Mouse (Mus musculus): Measurements from ENCODE around the gene Sag.

The Sag gene

DNA sequence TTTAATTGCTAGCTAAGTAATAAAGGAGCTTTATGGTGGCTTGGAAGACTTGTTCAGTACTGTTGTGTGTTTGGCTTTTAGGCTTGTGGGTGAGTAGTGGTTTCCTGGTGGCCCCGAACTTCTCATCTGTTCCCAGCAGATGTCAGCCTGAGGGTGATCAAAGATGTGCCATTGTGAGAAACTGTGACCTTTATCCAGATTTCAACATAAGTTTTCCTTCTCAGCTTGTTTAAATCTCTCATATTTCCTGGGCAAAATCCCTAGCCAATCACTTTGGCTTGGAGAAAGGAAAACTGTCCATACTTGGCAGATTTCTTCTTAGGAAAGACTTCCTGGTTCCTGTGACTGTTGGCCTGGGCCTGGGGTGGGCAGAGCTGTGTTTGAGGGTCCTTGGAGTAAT is 87.5 kb downstream of the Sag start:
- in situ Hi-C loops (cut with MboI; ENCODE audit: low sequenced_read_pairs): no loop called here

DNA sequence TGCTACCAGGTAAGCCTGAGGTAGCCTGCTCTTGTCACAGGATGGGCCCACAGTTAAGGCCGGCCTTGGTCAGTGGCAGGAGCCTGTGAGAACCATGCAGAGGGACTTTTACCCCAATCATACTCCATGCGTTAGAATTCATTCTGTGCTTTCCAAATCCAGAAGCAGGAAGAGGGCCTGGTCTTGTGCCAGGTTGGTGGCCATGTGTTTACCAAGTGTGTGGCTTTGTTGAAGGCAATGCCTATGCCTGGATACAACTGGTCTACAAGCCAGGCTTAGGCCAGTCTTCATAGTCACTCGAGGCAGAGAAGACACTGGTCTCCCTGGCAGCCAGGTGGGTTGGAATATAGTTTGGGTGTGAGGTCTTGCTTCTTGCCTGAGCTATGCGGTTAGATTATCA is 88.2 kb downstream of the Sag start:
- in situ Hi-C loops (cut with MboI; ENCODE audit: low sequenced_read_pairs): no loop called here

DNA sequence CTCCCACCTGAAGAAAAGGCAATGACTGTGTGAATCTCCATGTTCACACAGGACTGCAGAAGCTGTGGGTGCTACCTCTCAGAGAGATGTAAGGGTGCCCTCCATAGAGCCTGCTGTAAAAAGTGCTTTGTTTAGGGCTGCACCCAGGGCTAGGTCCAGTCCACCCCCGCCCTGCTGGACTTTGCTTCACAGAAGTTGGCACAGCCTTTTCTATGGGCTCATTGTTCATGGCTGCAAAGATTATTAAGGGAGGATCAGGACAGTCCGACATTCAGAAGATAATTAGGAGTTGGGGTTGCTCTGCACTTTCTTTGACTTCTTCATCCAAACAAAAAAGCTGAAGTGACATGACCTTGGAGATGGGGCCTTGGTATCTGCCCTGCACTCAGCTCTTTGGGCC is 89.0 kb downstream of the Sag start:
- in situ Hi-C loops (cut with MboI; ENCODE audit: low sequenced_read_pairs): no loop called here

DNA sequence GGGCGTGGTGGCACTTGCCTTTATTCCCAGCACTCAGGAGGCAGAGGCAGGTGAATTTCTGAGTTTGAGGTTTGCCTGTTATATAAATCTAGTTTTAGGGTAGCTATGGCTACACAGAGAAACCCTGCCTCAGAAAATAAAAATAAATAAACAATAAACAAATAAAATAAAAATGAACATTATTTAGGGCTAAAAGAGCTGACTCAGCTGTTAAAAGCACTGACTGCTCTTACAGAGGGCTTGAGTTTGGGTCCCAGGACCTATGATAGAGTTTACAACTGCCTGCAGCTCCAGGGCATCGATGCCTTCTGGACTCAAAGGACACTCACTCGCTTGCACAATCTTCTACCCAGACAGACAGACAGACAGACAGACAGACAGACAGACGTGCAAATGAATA is 89.9 kb downstream of the Sag start:
- in situ Hi-C loops (cut with MboI; ENCODE audit: low sequenced_read_pairs): no loop called here

Measured in CH12F3 (cell line).